Mouse (Mus musculus): Measurements from ENCODE around the gene Btnl6. TPM values are rescaled to one million over a fixed set of nuclear protein-coding genes. Genes with fewer than 3 reads are reported as not detected.
A peak's percentile ranks its signal among the peaks of the same experiment; 100 is the strongest.

Gene Btnl6
- polyA plus RNA-seq (2015; fragmentation: Nextera tagmentation; extraction: Ambion mirVana), result not detected in 2 replicates

GRCm38 (mm10) chr17:34517252-34517651 is at the start of gene Btnl6:
Btnl6 (minus strand) TSS chr17:34517352.
- WGBS, result 91% methylated on average over 4 of the region's 4 CpGs
- no peak for ATAC-seq
- H3K4me3 ChIP-seq (ENCODE audit: low read length), result no peak within 1 kb of the TSS
- H3K9ac ChIP-seq (ENCODE audit: low read depth, low read length), result no peak within 1 kb of the TSS
- H3K4me1 ChIP-seq (ENCODE audit: control insufficient read depth, insufficient read depth, low read depth, low read length), result no peaks in the 10 kb centered on the region
- no peaks in the 10 kb centered on the region for H3K36me3 ChIP-seq (ENCODE audit: control insufficient read depth, insufficient read depth, low read length)
- H3K27me3 ChIP-seq (replicated peaks; ENCODE audit: control insufficient read depth, insufficient read depth, low read length), result no peaks in the 10 kb centered on the region
- no peak within 1 kb of the TSS for H3K4me2 ChIP-seq (ENCODE audit: low read length)
- H3K27ac ChIP-seq (ENCODE audit: low read depth, low read length), result no peak within 1 kb of the TSS
- no peaks in the 10 kb centered on the region for H3K9me3 ChIP-seq (ENCODE audit: control insufficient read depth, low read length)

- 52% methylated on average over 3 of the region's 3 CpGs for WGBS
- Histone ChIP-seq H3K9ac (ENCODE audit: low read depth, low read length) (no peak overlapping the region; the same call in 1 of the 2 replicates), H3K4me1 (ENCODE audit: control insufficient read depth, insufficient read depth, low read depth, low read length) (no peaks in the 10 kb centered on the region), H3K27ac (ENCODE audit: low read depth, low read length) (peak overlapping the region; percentile 48; the same call in 1 of the 2 replicates), H3K9me3 (ENCODE audit: control insufficient read depth, low read length) (no peaks in the 10 kb centered on the region; the same call in 1 of the 2 replicates), H3K4me3 (ENCODE audit: low read length) (no peak overlapping the region), H3K36me3 (ENCODE audit: control insufficient read depth, insufficient read depth, low read length) (no peaks in the 10 kb centered on the region), H3K27me3 (replicated peaks; ENCODE audit: control insufficient read depth, insufficient read depth, low read length) (no peaks in the 10 kb centered on the region), H3K4me2 (ENCODE audit: low read length) (peak overlapping the region; percentile 25)
- ATAC-seq, result no peak
Measured at GRCm38 (mm10) chr17:34564796-34565195, 47.6 kb upstream of the Btnl6 start.

GRCm38 (mm10) chr17:34564003-34564421 is 46.9 kb upstream of the Btnl6 start, which contains the start of gene Notch4:
Notch4 (plus strand) TSS chr17:34564268.
- H3K27me3 ChIP-seq (replicated peaks; ENCODE audit: control insufficient read depth, insufficient read depth, low read length), result no peaks in the 10 kb centered on the region
- H3K36me3 ChIP-seq (ENCODE audit: control insufficient read depth, insufficient read depth, low read length), result no peaks in the 10 kb centered on the region
- ATAC-seq, result no peak
- no peaks in the 10 kb centered on the region; the same call in 1 of the 2 replicates for H3K9me3 ChIP-seq (ENCODE audit: control insufficient read depth, low read length)
- no peaks in the 10 kb centered on the region for H3K4me1 ChIP-seq (ENCODE audit: control insufficient read depth, insufficient read depth, low read depth, low read length)
- H3K4me3 ChIP-seq (ENCODE audit: low read length), result peak within 1 kb of the TSS; percentile 2; the same call in 1 of the 2 replicates
- H3K27ac ChIP-seq (ENCODE audit: low read depth, low read length), result peak within 1 kb of the TSS; percentile 48; the same call in 1 of the 2 replicates
- WGBS, result 15% methylated on average over 6 of the region's 6 CpGs
- peak within 1 kb of the TSS; percentile 25 for H3K4me2 ChIP-seq (ENCODE audit: low read length)
- peak within 1 kb of the TSS; percentile 23; the same call in 1 of the 2 replicates for H3K9ac ChIP-seq (ENCODE audit: low read depth, low read length)

- no peak overlapping the region for H3K27ac ChIP-seq (ENCODE audit: low read depth, low read length)
- H3K4me3 ChIP-seq (ENCODE audit: low read length), result no peak overlapping the region
- H3K36me3 ChIP-seq (ENCODE audit: control insufficient read depth, insufficient read depth, low read length), result no peaks in the 10 kb centered on the region
- no peak overlapping the region for H3K4me2 ChIP-seq (ENCODE audit: low read length)
- no peaks in the 10 kb centered on the region for H3K27me3 ChIP-seq (replicated peaks; ENCODE audit: control insufficient read depth, insufficient read depth, low read length)
- 84% methylated on average over 11 of the region's 11 CpGs for WGBS
- no peaks in the 10 kb centered on the region for H3K4me1 ChIP-seq (ENCODE audit: control insufficient read depth, insufficient read depth, low read depth, low read length)
- H3K9me3 ChIP-seq (ENCODE audit: control insufficient read depth, low read length), result no peaks in the 10 kb centered on the region; the same call in 1 of the 2 replicates
- H3K9ac ChIP-seq (ENCODE audit: low read depth, low read length), result no peak overlapping the region
- ATAC-seq, result no peak
Measured at GRCm38 (mm10) chr17:34563354-34563753, 46.2 kb upstream of the Btnl6 start.

GRCm38 (mm10) chr17:34562595-34562994 is 45.4 kb upstream of the Btnl6 start:
- WGBS, result 78% methylated on average over 3 of the region's 3 CpGs
- Histone ChIP-seq H3K4me1 (ENCODE audit: control insufficient read depth, insufficient read depth, low read depth, low read length) (no peaks in the 10 kb centered on the region), H3K9me3 (ENCODE audit: control insufficient read depth, low read length) (no peaks in the 10 kb centered on the region; the same call in 1 of the 2 replicates), H3K4me2 (ENCODE audit: low read length) (no peak overlapping the region), H3K4me3 (ENCODE audit: low read length) (no peak overlapping the region), H3K27ac (ENCODE audit: low read depth, low read length) (no peak overlapping the region), H3K27me3 (replicated peaks; ENCODE audit: control insufficient read depth, insufficient read depth, low read length) (no peaks in the 10 kb centered on the region), H3K36me3 (ENCODE audit: control insufficient read depth, insufficient read depth, low read length) (no peaks in the 10 kb centered on the region), H3K9ac (ENCODE audit: low read depth, low read length) (no peak overlapping the region)
- no peak for ATAC-seq

GRCm38 (mm10) chr17:34561200-34561599 is 44.0 kb upstream of the Btnl6 start:
- H3K27me3 ChIP-seq (replicated peaks; ENCODE audit: control insufficient read depth, insufficient read depth, low read length), result no peaks in the 10 kb centered on the region
- H3K4me2 ChIP-seq (ENCODE audit: low read length), result no peak overlapping the region
- WGBS, result 47% methylated on average over 8 of the region's 8 CpGs
- no peak for ATAC-seq
- no peak overlapping the region for H3K9ac ChIP-seq (ENCODE audit: low read depth, low read length)
- no peaks in the 10 kb centered on the region; the same call in 1 of the 2 replicates for H3K9me3 ChIP-seq (ENCODE audit: control insufficient read depth, low read length)
- no peaks in the 10 kb centered on the region for H3K4me1 ChIP-seq (ENCODE audit: control insufficient read depth, insufficient read depth, low read depth, low read length)
- H3K4me3 ChIP-seq (ENCODE audit: low read length), result no peak overlapping the region
- no peaks in the 10 kb centered on the region for H3K36me3 ChIP-seq (ENCODE audit: control insufficient read depth, insufficient read depth, low read length)
- no peak overlapping the region for H3K27ac ChIP-seq (ENCODE audit: low read depth, low read length)

GRCm38 (mm10) chr17:34560438-34560837 is 43.3 kb upstream of the Btnl6 start:
- no peaks in the 10 kb centered on the region for H3K4me1 ChIP-seq (ENCODE audit: control insufficient read depth, insufficient read depth, low read depth, low read length)

GRCm38 (mm10) chr17:34559895-34560294 is 42.7 kb upstream of the Btnl6 start:
- no peak overlapping the region for H3K27ac ChIP-seq (ENCODE audit: low read depth, low read length)
- H3K4me1 ChIP-seq (ENCODE audit: control insufficient read depth, insufficient read depth, low read depth, low read length), result no peaks in the 10 kb centered on the region
- H3K4me3 ChIP-seq (ENCODE audit: low read length), result no peak overlapping the region
- H3K9ac ChIP-seq (ENCODE audit: low read depth, low read length), result no peak overlapping the region
- no peaks in the 10 kb centered on the region for H3K9me3 ChIP-seq (ENCODE audit: control insufficient read depth, low read length)
- ATAC-seq, result no peak
- WGBS, result 35% methylated on average over 15 of the region's 15 CpGs
- no peaks in the 10 kb centered on the region for H3K36me3 ChIP-seq (ENCODE audit: control insufficient read depth, insufficient read depth, low read length)
- no peaks in the 10 kb centered on the region for H3K27me3 ChIP-seq (replicated peaks; ENCODE audit: control insufficient read depth, insufficient read depth, low read length)
- no peak overlapping the region for H3K4me2 ChIP-seq (ENCODE audit: low read length)

More at GRCm38 (mm10) chr17:34560438-34560837, 43.3 kb upstream of the Btnl6 start:
- H3K27ac ChIP-seq (ENCODE audit: low read depth, low read length), result no peak overlapping the region
- no peaks in the 10 kb centered on the region for H3K9me3 ChIP-seq (ENCODE audit: control insufficient read depth, low read length)
- H3K4me3 ChIP-seq (ENCODE audit: low read length), result no peak overlapping the region
- WGBS, result 93% methylated on average over 6 of the region's 6 CpGs
- no peak overlapping the region for H3K9ac ChIP-seq (ENCODE audit: low read depth, low read length)
- H3K4me2 ChIP-seq (ENCODE audit: low read length), result no peak overlapping the region
- H3K27me3 ChIP-seq (replicated peaks; ENCODE audit: control insufficient read depth, insufficient read depth, low read length), result no peaks in the 10 kb centered on the region
- no peak for ATAC-seq
- no peaks in the 10 kb centered on the region for H3K36me3 ChIP-seq (ENCODE audit: control insufficient read depth, insufficient read depth, low read length)

- H3K36me3 ChIP-seq (ENCODE audit: control insufficient read depth, insufficient read depth, low read length), result no peaks in the 10 kb centered on the region
- ATAC-seq, result no peak
- H3K27ac ChIP-seq (ENCODE audit: low read depth, low read length), result no peak overlapping the region
- H3K4me2 ChIP-seq (ENCODE audit: low read length), result no peak overlapping the region
- H3K4me1 ChIP-seq (ENCODE audit: control insufficient read depth, insufficient read depth, low read depth, low read length), result no peaks in the 10 kb centered on the region
- no peak overlapping the region for H3K9ac ChIP-seq (ENCODE audit: low read depth, low read length)
- no peaks in the 10 kb centered on the region for H3K27me3 ChIP-seq (replicated peaks; ENCODE audit: control insufficient read depth, insufficient read depth, low read length)
- H3K9me3 ChIP-seq (ENCODE audit: control insufficient read depth, low read length), result no peaks in the 10 kb centered on the region
- H3K4me3 ChIP-seq (ENCODE audit: low read length), result no peak overlapping the region
- 87% methylated on average over 7 of the region's 7 CpGs for WGBS
Measured at GRCm38 (mm10) chr17:34559116-34559515, 42.0 kb upstream of the Btnl6 start.

Data from hindbrain, embryonic 16.5 days (tissue).